Mouse (Mus musculus): ENCODE results near the gene Lbx2. TPM values are rescaled to one million over a fixed set of nuclear protein-coding genes. Genes with fewer than 3 reads are reported as not detected.

Gene Lbx2
- total RNA-seq, 4 experiments from 2014 or later = 0.63 to 0.94 TPM; not detected in 2

DNA sequence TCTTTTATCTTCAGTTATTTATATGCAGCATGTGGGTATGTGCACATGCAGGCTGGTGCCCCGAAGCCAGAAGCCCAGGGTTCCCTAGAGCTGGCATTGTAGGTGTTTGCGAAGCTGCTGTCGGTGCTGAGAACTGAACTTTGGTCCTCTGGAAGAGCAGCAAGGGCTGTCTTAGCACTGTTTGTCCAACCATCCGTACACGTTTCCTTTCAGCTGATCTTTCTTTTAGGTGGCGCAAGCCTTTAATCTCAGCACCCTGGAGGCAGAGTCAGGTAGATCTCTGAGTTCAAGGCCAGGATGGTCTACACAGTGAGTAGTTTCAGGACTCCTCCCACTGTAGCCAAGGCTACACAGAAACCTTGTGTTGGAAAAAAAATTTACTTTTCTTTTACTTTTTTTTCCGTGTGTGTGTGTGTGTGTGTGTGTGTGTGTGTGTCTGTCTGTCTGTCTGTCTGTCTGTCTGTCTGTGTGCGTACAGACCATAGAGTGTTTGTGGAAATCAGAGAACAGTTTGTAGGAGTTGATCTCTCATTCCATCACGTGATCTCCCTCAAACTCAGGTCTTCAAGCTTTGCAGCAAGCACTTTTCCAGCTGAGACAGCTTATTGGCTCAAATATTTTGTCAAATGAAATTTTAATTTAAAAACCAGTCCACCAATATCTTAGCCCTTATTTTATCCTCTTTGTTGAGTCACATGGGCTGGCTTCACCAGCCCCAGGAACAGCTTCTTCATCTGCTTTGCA is 46.2 kb downstream of the Lbx2 start:
- no peak for DNase-seq (ENCODE audit: low spot score in 2 of 2)

DNA sequence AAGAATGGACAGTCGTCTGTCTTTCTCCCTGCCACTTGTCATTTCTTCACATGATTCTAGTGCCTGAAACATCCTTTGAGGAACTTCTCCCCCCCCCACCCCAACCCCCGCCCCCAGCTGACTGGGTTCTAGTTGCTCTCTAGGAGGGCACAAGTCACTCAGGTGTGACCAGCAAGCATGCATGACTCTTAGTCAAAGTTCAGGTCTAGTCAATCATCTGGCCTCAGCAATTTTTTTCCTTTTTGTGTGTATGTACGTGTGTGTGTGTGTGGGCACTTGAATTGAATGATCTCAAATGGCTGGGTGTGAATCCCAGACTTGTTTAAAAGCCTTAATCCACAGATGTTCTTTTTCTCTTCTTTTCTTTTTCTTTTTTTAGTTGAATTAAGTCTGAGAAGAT is 48.1 kb downstream of the Lbx2 start:
- no peak for DNase-seq (ENCODE audit: low spot score in 2 of 2)

DNA sequence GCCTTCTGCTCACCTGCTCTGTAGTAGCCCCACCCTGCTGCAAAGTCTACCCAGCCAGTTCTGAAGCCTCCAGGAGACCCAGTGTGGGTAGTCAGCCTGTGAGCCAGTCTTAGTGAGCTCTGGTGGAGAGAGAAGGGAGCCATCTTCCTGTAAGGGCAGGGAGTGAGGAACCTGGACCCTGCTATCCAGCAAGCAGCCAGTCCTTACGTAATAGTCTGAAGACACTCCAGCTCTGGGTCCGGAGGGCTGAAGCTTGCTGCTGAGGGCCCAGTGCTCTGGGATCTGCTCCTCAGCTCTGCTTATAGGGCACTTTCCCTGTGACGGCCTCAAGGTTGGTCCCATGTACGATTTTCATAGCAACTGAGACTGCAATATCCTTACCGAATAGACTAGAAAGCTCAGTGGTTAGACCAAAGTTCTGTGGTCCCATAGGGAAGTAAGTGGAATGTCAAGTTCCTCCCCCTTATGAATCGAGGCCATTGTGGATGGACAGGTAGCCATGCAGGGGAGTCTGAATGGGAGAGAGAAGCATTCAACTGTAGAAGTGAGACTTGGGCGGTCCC is 48.9 kb downstream of the Lbx2 start, which contains the start of gene Rtkn:
Rtkn (plus strand) TSS at position 513 of the 563 bp plus-strand sequence.
- DNase-seq (ENCODE audit: low spot score in 2 of 2) = no peak

DNA sequence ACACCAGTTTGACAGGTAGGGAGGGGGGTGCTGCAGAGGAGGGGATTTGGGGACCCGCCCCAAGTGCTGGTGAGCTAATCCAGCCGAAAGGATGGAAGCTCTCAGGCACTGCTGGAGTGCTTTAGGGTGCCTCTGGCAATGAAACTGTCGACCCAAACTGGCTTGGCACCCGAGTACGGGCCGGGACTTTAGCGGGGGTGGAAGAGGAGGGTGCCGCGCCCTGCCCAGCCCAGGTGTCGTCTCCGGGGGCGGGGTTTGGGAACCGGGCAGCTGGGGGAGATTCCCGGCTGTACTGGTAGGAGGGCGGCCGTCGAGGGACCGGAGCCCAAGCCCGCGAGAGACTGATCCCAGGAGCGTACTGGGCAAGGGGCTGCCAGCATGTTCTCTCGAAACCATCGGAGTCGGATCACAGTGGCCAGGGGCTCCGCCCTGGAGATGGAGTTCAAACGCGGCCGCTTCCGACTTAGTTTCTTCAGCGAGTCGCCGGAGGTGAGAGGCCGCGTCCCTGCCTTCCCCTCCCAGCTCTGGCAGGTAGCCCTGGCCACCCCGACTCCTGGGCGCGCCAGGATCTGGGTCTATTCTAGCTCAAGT is 49.5 kb downstream of the Lbx2 start:
- DNase-seq (ENCODE audit: low spot score in 2 of 2) = peak; percentile 30 to 51

DNA sequence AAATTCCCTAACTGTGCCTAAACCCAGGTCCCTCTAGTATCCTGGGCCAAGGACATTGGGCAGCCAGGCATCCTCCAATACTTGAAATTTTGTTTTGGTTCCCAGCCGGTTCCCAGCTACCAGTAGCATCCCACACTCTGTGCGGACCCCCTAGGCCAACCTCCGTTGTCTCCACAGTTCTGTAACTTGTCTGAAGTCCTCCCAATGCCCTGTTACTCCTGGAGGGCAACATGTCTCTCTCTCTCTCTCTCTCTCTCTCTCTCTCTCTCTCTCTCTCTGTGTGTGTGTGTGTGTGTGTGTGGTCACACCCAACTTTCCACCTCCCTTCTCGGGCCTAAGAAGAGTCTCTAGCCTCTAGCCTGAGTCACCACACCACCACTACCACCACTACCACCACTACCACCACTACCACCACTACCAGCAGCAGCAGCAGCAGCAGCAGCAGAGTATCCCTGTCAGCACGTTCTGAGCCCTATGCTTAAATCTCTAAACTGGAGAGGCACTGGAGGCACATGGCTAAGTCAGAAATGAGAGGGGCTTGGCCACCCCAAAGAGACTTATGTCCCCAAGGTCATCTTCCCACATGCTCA is 50.2 kb downstream of the Lbx2 start:
- DNase-seq (ENCODE audit: low spot score in 2 of 2) = no peak

DNA sequence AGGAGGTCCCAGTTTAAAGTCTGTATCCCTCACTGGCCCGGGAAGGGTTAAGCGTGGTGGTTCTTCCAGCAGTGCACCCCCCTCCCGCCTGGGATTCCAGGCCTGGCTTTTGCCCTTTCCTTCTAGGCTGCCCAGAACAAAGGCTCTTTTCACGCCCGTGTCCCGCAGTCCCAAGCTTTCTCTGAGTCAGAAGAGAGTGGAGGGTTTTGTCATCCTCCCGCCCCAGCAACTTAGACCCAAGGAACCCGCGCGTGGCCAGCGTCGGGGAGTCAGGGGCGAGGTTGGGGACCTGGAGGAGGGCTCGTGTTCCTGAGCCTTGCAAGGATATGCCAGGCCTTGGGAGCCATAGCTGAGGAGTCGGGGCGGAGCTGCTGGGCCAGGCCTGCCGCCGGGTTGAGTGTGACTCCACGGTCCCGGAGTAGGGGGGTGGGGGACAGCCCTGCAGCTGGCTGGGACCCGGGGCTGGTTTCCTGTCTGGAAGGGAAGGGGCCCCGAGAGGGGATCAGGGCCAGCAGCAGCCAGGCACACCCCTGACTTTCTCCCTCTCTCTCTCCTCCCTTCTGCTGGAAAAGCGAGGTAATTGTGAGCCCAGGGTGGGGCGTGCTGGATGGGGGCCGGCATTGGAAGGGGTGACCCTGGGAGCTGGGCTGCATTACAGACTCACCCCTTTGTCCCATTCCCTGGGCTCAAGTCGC is 50.9 kb downstream of the Lbx2 start:
- peak; percentile 59 to 74 for DNase-seq (ENCODE audit: low spot score in 2 of 2)

DNA sequence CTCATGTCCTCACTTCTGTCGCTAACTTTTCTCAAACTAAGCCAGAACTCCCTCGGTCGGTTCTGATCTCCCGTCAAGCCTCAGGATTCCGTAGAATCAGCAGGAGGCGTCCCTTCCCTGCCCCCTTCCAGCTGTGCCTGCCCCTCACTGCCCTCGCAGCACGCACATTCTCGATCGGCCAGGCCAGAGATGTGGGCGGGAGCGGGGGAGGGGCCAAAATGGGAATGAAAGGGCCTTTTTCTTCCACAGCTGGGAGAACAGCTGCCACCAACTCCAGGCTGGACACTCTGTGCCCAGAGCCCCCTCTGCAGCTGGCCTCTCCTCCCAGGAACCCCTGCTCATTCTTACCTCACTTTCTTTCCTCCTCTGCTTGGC is 51.4 kb downstream of the Lbx2 start:
- peak; percentile 87 to 89 for DNase-seq (ENCODE audit: low spot score in 2 of 2)

Small RNAs within 50 kb of the gene (microRNA-seq; reads per million reads assigned to microRNA genes)
- gene Mir3470a (not detected), gene Mir7040 (not detected)

Other genes starting within 250 kb of the Lbx2 start
- under 1 TPM in 1 of 4 experiments, not detected in 3; 0.61 TPM for gene Sema4f, start 146.6 kb upstream of the Lbx2 start, total RNA-seq (2022)
- gene M1ap, start 139.5 kb upstream of the Lbx2 start, total RNA-seq (2022) = not detected
- 1 to 10 TPM in 3 of 4 experiments, under 1 TPM in 1; 0.56 to 1.2 (median 1.1) TPM for gene Dok1, start 52.9 kb upstream of the Lbx2 start, total RNA-seq (2022)
- gene Loxl3, start 52.2 kb upstream of the Lbx2 start, total RNA-seq (2022) = 1 to 10 TPM in 3 of 4 experiments, under 1 TPM in 1; 0.97 to 1.5 (median 1.3) TPM
- gene Aup1, start 31.8 kb upstream of the Lbx2 start, total RNA-seq (2022) = 100 to 1,000 TPM in 2 of 4 experiments, 10 to 100 TPM in 2; 91.1 to 109 (median 102) TPM
- 10 to 100 TPM; 16.6 to 16.9 (median 16.7) TPM for gene Htra2, start 31.1 kb upstream of the Lbx2 start, total RNA-seq (2022)
- gene Dqx1, start 28.5 kb upstream of the Lbx2 start, total RNA-seq (2022) = under 1 TPM; 0.24 to 0.52 (median 0.33) TPM
- gene Tlx2, start 16.1 kb upstream of the Lbx2 start, total RNA-seq (2022) = not detected
- gene Pcgf1, start 8.5 kb upstream of the Lbx2 start, total RNA-seq (2022) = 1 to 10 TPM; 6.2 to 9.4 (median 7.5) TPM
- gene Ccdc142, start 15.2 kb downstream of the Lbx2 start, total RNA-seq (2022) = 1 to 10 TPM in 3 of 4 experiments, not detected in 1; 1.1 to 2.3 (median 1.3) TPM
- gene Gm42688, start 15.2 kb downstream of the Lbx2 start, total RNA-seq (2022) = under 1 TPM; 0.60 to 0.99 (median 0.82) TPM
- gene Mrpl53, start 22.7 kb downstream of the Lbx2 start, total RNA-seq (2022) = 100 to 1,000 TPM; 102 to 112 (median 107) TPM
- 1 to 10 TPM; 5.3 to 5.9 (median 5.5) TPM for gene Mogs, start 29.1 kb downstream of the Lbx2 start, total RNA-seq (2022)
- 10 to 100 TPM; 39.1 to 50.7 (median 45.1) TPM for gene Wbp1, start 35.2 kb downstream of the Lbx2 start, total RNA-seq (2022)
- 10 to 100 TPM; 14.3 to 18.2 (median 16.2) TPM for gene Ino80b, start 39.1 kb downstream of the Lbx2 start, total RNA-seq (2022)
- gene Rtkn, start 49.1 kb downstream of the Lbx2 start, total RNA-seq (2022) = 10 to 100 TPM in 3 of 4 experiments, 1 to 10 TPM in 1; 9.0 to 12.2 (median 10.9) TPM
- gene Wdr54, start 70.0 kb downstream of the Lbx2 start, total RNA-seq (2022) = 1 to 10 TPM in 3 of 4 experiments, under 1 TPM in 1; 0.87 to 2.3 (median 1.1) TPM
- under 1 TPM in 2 of 4 experiments, not detected in 2; 0.13 to 0.15 TPM for gene 1700003E16Rik, start 70.0 kb downstream of the Lbx2 start, total RNA-seq (2022)
- 100 to 1,000 TPM; 117 to 131 (median 127) TPM for gene Dctn1, start 79.6 kb downstream of the Lbx2 start, total RNA-seq (2022)
- not detected for gene Slc4a5, start 133.5 kb downstream of the Lbx2 start, total RNA-seq (2022)
- gene Mthfd2, start 239.5 kb downstream of the Lbx2 start, total RNA-seq (2022) = 1 to 10 TPM; 2.9 to 4.7 (median 3.2) TPM
- 10 to 100 TPM in 1 of 4 experiments, 1 to 10 TPM in 3; 7.8 to 10.0 (median 8.7) TPM for gene Mob1a, start 239.6 kb downstream of the Lbx2 start, total RNA-seq (2022)